In genomic region chr13:112486676-112487075, GRCm38 (mm10) we compare ENCODE assay signal across 23 mouse cellular contexts. TPM values are rescaled to one million over a fixed set of nuclear protein-coding genes. Genes with fewer than 3 reads are reported as not detected.
DNase-seq lines count a peak whose midpoint lies in the region; TF ChIP-seq lines count a peak whose summit lies in the region.
"Had no signal": no experiment of that assay in that cellular context is flagged by ENCODE, and none has a peak within 500 bp of the region (broad histone marks: within the 10 kb centered on the region; RNA-seq: fewer than 3 reads in every experiment).

No protein-coding gene starts in this region.

- intact Hi-C loops in heart, postnatal 10 days (cut with DNase I): no loop called here

- WGBS in kidney, adult 2 months: 99% methylated on average over 5 of the region's 5 CpGs
- WGBS in small intestine, adult 2 months: 95% methylated on average over 5 of the region's 5 CpGs

- no peak for DNase-seq in kidney, adult 2 months
- DNase-seq in kidney, adult 8-10 months: no peak
- DNase-seq in R1 (ENCODE audit: low read depth, low spot score): peak; percentile 77
- no peak for DNase-seq in heart, postnatal 10 days
- DNase-seq in adrenal gland, adult 2 months: no peak
- DNase-seq: adrenal gland, postnatal 14 days; B cell, adult 2 months; cerebellum, adult 11-12 months; cerebellum, adult 8-10 months; cerebellum, postnatal 10 days; cerebellum, postnatal 36 days; gastrocnemius, postnatal 10 days; gastrocnemius, postnatal 36 days; heart, postnatal 14 days; heart, postnatal 4 days had no signal

- peaks cover 3% of the 10 kb centered on the region; the same call in 1 of the 2 replicates for H3K36me3 ChIP-seq in kidney, adult 2 months (ENCODE audit: control insufficient read depth, insufficient read depth, low read length)
- H3K36me3 ChIP-seq in small intestine, adult 2 months (ENCODE audit: control insufficient read depth, insufficient read depth, low read length): peaks cover 35% of the 10 kb centered on the region

- no peaks in the 10 kb centered on the region for H3K27me3 ChIP-seq in kidney, adult 2 months (replicated peaks; ENCODE audit: control insufficient read depth, insufficient read depth, low read length)
- H3K27me3 ChIP-seq in small intestine, adult 2 months (ENCODE audit: control insufficient read depth, insufficient read depth, low read length): no peaks in the 10 kb centered on the region
- H3K27me3 ChIP-seq: CH12.LX; forebrain, embryonic 13.5 days; heart, embryonic 12.5 days; heart, embryonic 15.5 days had no signal

- no peak for TF ChIP-seq POLR2A in kidney, adult 2 months (IDR thresholded peaks at IDR 0.05; ENCODE audit: low read depth, low read length)
- no peak for TF ChIP-seq POLR2A in small intestine, adult 2 months (IDR thresholded peaks at IDR 0.05; ENCODE audit: low read depth, low read length)

- no peak overlapping the region for H3K4me3 ChIP-seq in kidney, adult 2 months (ENCODE audit: insufficient read depth, low read depth, low read length)
- no peak overlapping the region for H3K4me3 ChIP-seq in small intestine, adult 2 months (ENCODE audit: low read depth, low read length)
- H3K4me3 ChIP-seq: forebrain, embryonic 10.5 days; forebrain, embryonic 13.5 days; heart, embryonic 12.5 days; heart, embryonic 15.5 days had no signal

- no peak for TF ChIP-seq CTCF in kidney, adult 2 months (conservative IDR thresholded peaks at IDR 0.05; ENCODE audit: insufficient read depth, insufficient read length, low read depth, low read length)
- TF ChIP-seq CTCF in small intestine, adult 2 months (IDR thresholded peaks at IDR 0.05; ENCODE audit: extremely low read depth, insufficient read length, insufficient replicate concordance, low read depth, low read length): no peak

- peak overlapping the region; percentile 24; the same call in 1 of the 2 replicates for H3K27ac ChIP-seq in kidney, adult 2 months (ENCODE audit: insufficient read depth, low read depth, low read length)
- H3K27ac ChIP-seq in small intestine, adult 2 months (ENCODE audit: insufficient read depth, low read depth, low read length): peak overlapping the region; percentile 27; the same call in 1 of the 2 replicates
- H3K27ac ChIP-seq: forebrain, embryonic 10.5 days; forebrain, embryonic 13.5 days; heart, embryonic 15.5 days; hindbrain, embryonic 14.5 days; hindbrain, postnatal 0 days had no signal

- H3K4me1 ChIP-seq in kidney, adult 2 months (ENCODE audit: control insufficient read depth, insufficient read depth, low read length): no peaks in the 10 kb centered on the region; the same call in 1 of the 2 replicates
- no peaks in the 10 kb centered on the region for H3K4me1 ChIP-seq in small intestine, adult 2 months (ENCODE audit: control insufficient read depth, insufficient read depth, insufficient read length, low read length)
- H3K4me1 ChIP-seq: forebrain, embryonic 10.5 days; forebrain, embryonic 13.5 days; heart, embryonic 12.5 days; heart, embryonic 15.5 days had no signal

RNA-seq across cellular contexts. Expression of gene Il6st, which starts 22.8 kb away (rescaled TPM):
- 30.9 and 33.6 TPM in 2 replicates for polyA plus RNA-seq in kidney, adult 2 months (2012; rRNA removed)
- 6.3 and 8.3 TPM in 2 replicates for polyA plus RNA-seq in small intestine, adult 2 months (2012; rRNA removed)
- 100 to 1,000 TPM; 164 to 212 TPM for total RNA-seq in heart, postnatal 10 days (2021)
- total RNA-seq in adrenal gland, adult 2 months (2021): 100 to 1,000 TPM; 339 to 355 TPM
- polyA plus RNA-seq in adrenal gland, adult 2 months (2012; rRNA removed): 27.8 and 44.4 TPM in 2 replicates
